Mouse (Mus musculus) myocyte (in vitro differentiated cells): ENCODE results near the gene Aasdh. TPM values are rescaled to one million over a fixed set of nuclear protein-coding genes. Genes with fewer than 3 reads are reported as not detected.
A peak's percentile ranks its signal among the peaks of the same experiment; 100 is the strongest.

ENCODE experiments used
- H3K27me3 ChIP-seq: one replicate; pipeline ENCODE4 v1.6.1; 2011; ENCODE audit not compliant: control insufficient read depth, insufficient read depth, insufficient read length
- H3K36me3 ChIP-seq: one replicate; pipeline ENCODE4 v1.6.1; 2011; ENCODE audit not compliant: control insufficient read depth, insufficient read depth
- H3K4me2 ChIP-seq: one replicate; pipeline ENCODE4 v1.6.1; 2011; ENCODE audit warnings: low read depth, control low read depth
- H3K4me3 ChIP-seq: one replicate; pipeline ENCODE4 v1.5.1; 2011; ENCODE audit warnings: mild to moderate bottlenecking, control low read depth, moderate library complexity
- H3K79me2 ChIP-seq: one replicate; pipeline ENCODE4 v1.6.1; 2011; ENCODE audit not compliant: control insufficient read depth, insufficient read depth
- H3ac ChIP-seq: one replicate; pipeline ENCODE4 v1.6.1; 2011; ENCODE audit not compliant: control insufficient read depth, insufficient read length
- CEBPB ChIP-seq: IDR thresholded peaks from 2 replicates; pipeline ENCODE4 v1.6.1; 2011; ENCODE audit warnings: mild to moderate bottlenecking, moderate library complexity; ENCODE audit not compliant: poor library complexity, insufficient read depth, severe bottlenecking
- E2F4 ChIP-seq: IDR thresholded peaks from one replicate; pipeline ENCODE4 v1.6.1; 2011; ENCODE audit warnings: mild to moderate bottlenecking, control low read depth, moderate library complexity; ENCODE audit not compliant: insufficient read depth
- MAX ChIP-seq: IDR thresholded peaks from one replicate; pipeline ENCODE4 v1.6.1; 2011; ENCODE audit warnings: low read depth, mild to moderate bottlenecking, control low read depth
- MYOD1 ChIP-seq, 3 experiments: IDR thresholded peaks; one replicate each; pipeline ENCODE4 v1.6.1; 2011; ENCODE audit warnings: control low read depth in 2 of 3, low read depth in 2 of 3, mild to moderate bottlenecking in 2 of 3, moderate library complexity in 1 of 3; ENCODE audit not compliant: insufficient read length in 2 of 3, control insufficient read depth in 1 of 3
- MYOG ChIP-seq, 3 experiments: IDR thresholded peaks; one replicate each; pipeline ENCODE4 v1.6.1; 2011; ENCODE audit warnings: control low read depth in 2 of 3, low read depth in 2 of 3, mild to moderate bottlenecking in 2 of 3; ENCODE audit not compliant: insufficient read length in 2 of 3, control insufficient read depth in 1 of 3, insufficient read depth in 1 of 3
- POLR2A ChIP-seq: IDR thresholded peaks from one replicate; pipeline ENCODE4 v1.6.1; 2011; ENCODE audit warnings: low read depth, mild to moderate bottlenecking, control low read depth, moderate library complexity; ENCODE audit not compliant: insufficient read length
- POLR2AphosphoS2 ChIP-seq: IDR thresholded peaks from one replicate; pipeline ENCODE4 v1.6.1; 2011; ENCODE audit warnings: low read depth, control low read depth; ENCODE audit not compliant: insufficient read length
- REST ChIP-seq: IDR thresholded peaks from one replicate; pipeline ENCODE4 v1.6.1; 2011; ENCODE audit warnings: mild to moderate bottlenecking, control low read depth, moderate library complexity; ENCODE audit not compliant: insufficient read depth, insufficient read length
- SRF ChIP-seq: IDR thresholded peaks from one replicate; pipeline ENCODE4 v1.6.1; 2011; ENCODE audit warnings: low read depth; ENCODE audit not compliant: control insufficient read depth, insufficient read length
- TCF12 ChIP-seq: IDR thresholded peaks from one replicate; pipeline ENCODE4 v1.6.1; 2011; ENCODE audit warnings: mild to moderate bottlenecking, control low read depth; ENCODE audit not compliant: poor library complexity, insufficient read depth, severe bottlenecking
- TCF3 ChIP-seq: IDR thresholded peaks from one replicate; pipeline ENCODE4 v1.6.1; 2011; ENCODE audit warnings: low read depth, control low read depth; ENCODE audit not compliant: insufficient read length
- USF1 ChIP-seq: IDR thresholded peaks from one replicate; pipeline ENCODE4 v1.6.1; 2011; ENCODE audit warnings: low read depth, mild to moderate bottlenecking, control low read depth, moderate library complexity
- polyA plus RNA-seq: library from polyadenylated mRNA; unstranded; fragments of >200 nt; fragmentation: generic; extraction: Trizol; gene quantifications from one replicate; pipeline ENCODE4 v1.2.1, GENCODE M21; 2012; ENCODE audit warnings: missing spikeins

Gene Aasdh
- polyA plus RNA-seq, 1 experiment, result 6.1 TPM

DNA sequence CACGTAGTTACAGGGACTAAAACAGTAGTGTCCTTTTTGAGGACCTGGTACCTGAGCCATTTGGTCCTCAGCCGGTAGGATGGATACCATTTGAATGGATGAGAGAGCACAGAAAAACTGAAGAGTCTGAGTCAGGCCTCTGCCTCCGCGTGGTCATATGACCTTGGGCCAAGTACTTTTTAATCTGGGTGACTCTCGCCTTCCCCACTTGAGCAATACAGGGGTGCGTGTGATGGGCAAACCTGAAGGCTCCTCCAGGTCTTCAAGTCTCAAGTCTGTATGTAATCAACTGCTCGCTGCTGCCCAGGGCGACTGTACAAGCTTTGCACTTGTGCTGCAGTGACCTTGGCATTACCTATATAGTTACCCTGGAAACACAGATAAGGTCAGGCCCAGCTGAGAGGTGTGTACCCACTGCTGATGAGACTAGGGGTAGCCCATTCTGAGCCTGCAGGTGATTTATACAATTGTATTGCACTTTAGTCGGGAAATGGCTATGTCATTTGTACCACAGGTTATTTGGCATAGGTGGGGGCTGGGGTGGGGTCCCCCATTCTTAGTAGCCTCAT, 61.4 kb downstream of the Aasdh start:
- Histone ChIP-seq H3K36me3 (no peaks in the 10 kb centered on the region), H3K4me3 (no peak overlapping the region), H3K79me2 (no peaks in the 10 kb centered on the region), H3ac (no peak overlapping the region), H3K27me3 (no peaks in the 10 kb centered on the region), H3K4me2 (no peak overlapping the region)
- no peak for TF ChIP-seq MAX
- TF ChIP-seq USF1, result no peak

DNA sequence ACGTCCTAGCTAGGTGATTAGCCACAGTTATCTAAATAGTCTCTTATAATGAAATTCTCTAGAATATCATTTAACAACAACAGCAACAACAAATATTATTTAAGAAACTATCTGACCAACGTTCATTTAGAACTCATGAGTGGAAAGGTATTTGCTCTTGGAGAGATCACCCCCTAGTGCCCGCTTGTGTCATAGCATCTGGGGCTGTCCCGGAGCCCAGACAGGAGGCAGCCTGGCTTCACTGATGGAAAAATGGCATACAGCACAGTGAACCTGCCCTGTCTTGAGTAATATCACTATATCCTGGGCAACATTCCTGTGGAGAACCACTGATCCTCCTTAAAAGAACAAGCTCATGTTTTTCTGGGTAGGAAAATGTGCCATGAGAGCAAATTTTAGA, 61.9 kb downstream of the Aasdh start:
- Histone ChIP-seq H3K79me2 (no peaks in the 10 kb centered on the region), H3K36me3 (no peaks in the 10 kb centered on the region), H3K27me3 (no peaks in the 10 kb centered on the region), H3K4me3 (no peak overlapping the region), H3ac (no peak overlapping the region), H3K4me2 (no peak overlapping the region)
- TF ChIP-seq SRF (no peak), E2F4 (no peak)

DNA sequence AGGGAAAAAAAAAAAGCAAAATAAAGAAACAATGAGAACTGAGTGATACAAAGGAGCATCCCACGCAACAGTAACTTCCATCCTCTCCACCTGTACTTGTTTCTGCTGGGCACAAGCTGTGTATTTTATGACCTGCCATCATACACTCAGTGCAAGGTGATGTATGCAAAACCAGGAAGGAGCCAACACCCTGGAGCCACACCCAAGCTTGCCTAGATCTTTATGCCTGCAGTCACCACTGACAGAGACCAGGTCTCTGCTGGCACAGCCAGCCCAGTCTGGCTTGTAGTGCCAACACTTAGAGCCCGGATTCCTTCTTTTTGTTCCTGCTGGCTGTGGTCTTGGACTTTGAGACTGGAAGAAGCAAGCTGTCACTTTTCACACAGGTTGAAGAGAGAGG, 63.5 kb downstream of the Aasdh start:
- Histone ChIP-seq H3K36me3 (no peaks in the 10 kb centered on the region), H3ac (no peak overlapping the region), H3K27me3 (no peaks in the 10 kb centered on the region), H3K4me2 (no peak overlapping the region), H3K79me2 (no peaks in the 10 kb centered on the region), H3K4me3 (no peak overlapping the region)
- TF ChIP-seq E2F4 (no peak), MYOG (IDR thresholded peaks at IDR 0.05; ENCODE audit: control insufficient read depth in 1 of 3, insufficient read depth in 1 of 3, insufficient read length in 2 of 3, low read depth in 2 of 3) (no peak), TCF3 (no peak), TCF12 (no peak), CEBPB (no peak), MYOD1 (IDR thresholded peaks at IDR 0.05; ENCODE audit: control insufficient read depth in 1 of 3, insufficient read length in 2 of 3, low read depth in 2 of 3) (no peak), POLR2A (no peak), MAX (no peak), REST (no peak), POLR2AphosphoS2 (no peak), USF1 (no peak)

DNA sequence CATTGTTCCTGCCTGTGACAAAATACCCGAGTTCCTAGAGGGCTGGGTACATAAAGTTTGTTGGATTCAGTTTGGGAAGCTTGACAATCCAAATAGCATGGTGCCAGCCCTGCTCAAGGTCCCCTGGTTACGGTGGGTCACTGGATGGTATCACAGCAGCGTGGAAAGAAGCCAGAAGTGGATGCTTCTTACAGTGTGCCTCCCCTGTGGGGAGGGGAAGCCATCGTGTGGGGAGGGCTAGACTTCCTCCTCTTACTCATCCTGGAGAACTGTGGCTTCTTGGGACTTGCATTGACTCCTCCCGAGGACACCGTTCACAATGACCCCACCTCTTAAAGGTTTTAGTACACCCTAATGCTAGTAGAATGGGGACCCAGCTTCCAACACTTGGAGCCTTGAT, 65.5 kb downstream of the Aasdh start:
- TF ChIP-seq MYOD1 (IDR thresholded peaks at IDR 0.05; ENCODE audit: control insufficient read depth in 1 of 3, insufficient read length in 2 of 3, low read depth in 2 of 3) (no peak), TCF12 (no peak), USF1 (no peak), MYOG (IDR thresholded peaks at IDR 0.05; ENCODE audit: control insufficient read depth in 1 of 3, insufficient read depth in 1 of 3, insufficient read length in 2 of 3, low read depth in 2 of 3) (no peak), E2F4 (no peak), REST (no peak), POLR2AphosphoS2 (no peak), MAX (no peak), TCF3 (no peak), SRF (no peak), CEBPB (no peak), POLR2A (no peak)
- Histone ChIP-seq H3ac (no peak overlapping the region), H3K79me2 (no peaks in the 10 kb centered on the region), H3K27me3 (no peaks in the 10 kb centered on the region), H3K4me3 (no peak overlapping the region), H3K4me2 (no peak overlapping the region), H3K36me3 (no peaks in the 10 kb centered on the region)

DNA sequence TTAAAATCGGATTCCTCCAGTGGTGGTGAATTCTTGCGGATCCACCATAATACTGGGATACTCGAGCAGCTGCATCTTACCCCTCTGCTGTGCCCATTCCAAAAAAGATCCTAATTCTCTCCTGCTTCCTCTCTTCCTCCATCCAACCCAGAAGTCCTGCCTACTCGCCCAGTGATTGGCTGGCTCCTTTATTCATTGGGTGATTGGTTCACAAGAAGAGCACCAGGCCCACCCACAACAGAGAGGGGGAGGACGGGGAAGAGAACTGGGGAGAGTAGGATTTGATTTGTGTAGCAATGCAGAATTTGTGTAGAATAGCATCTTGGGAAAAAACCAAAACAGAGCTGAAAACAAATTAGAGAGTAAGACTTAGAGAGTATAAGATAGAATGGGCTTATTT, 68.3 kb downstream of the Aasdh start:
- H3K27me3 ChIP-seq, result no peaks in the 10 kb centered on the region
- H3K36me3 ChIP-seq, result no peaks in the 10 kb centered on the region
- no peak overlapping the region for H3ac ChIP-seq
- peak overlapping the region; percentile 75 for H3K4me2 ChIP-seq
- H3K79me2 ChIP-seq, result no peaks in the 10 kb centered on the region
- peak overlapping the region; percentile 28 for H3K4me3 ChIP-seq
- TF ChIP-seq USF1 (no peak), E2F4 (no peak), MYOD1 (IDR thresholded peaks at IDR 0.05; ENCODE audit: control insufficient read depth in 1 of 3, insufficient read length in 2 of 3, low read depth in 2 of 3) (no peak), CEBPB (no peak)
